Mouse (Mus musculus) gastrocnemius, postnatal 14 days (tissue): ENCODE results near the gene Cep95. TPM values are rescaled to one million over a fixed set of nuclear protein-coding genes. Genes with fewer than 3 reads are reported as not detected.

Experiments
- DNase-seq: peaks from one replicate; pipeline ENCODE4 v3.0.0; 2021; ENCODE audit warnings: mixed read lengths
- intact Hi-C: fragments of 180-260 bp; cut with DNase I; formaldehyde crosslinking; loops from one replicate; pipeline ENCODE4 v1.15.1; 2025; ENCODE audit warnings: low total_unique reads
- microRNA-seq, 2 experiments: library from miRNA; unstranded; fragments of <30 nt; microRNA quantifications; one replicate each; pipeline ENCODE4 v1.2.0; 2021
- total RNA-seq, 2 experiments: library from RNA; stranded (reverse); gene quantifications; 2 replicates each; pipeline ENCODE4 v1.2.3; 2021

Gene Cep95
- total RNA-seq, 2 experiments from 2014 or later, result 4.9 to 5.0 TPM

GRCm38 (mm10) chr11:106851438-106851837 lies 62.4 kb downstream of the Cep95 start:
- intact Hi-C loops, result loop anchor here (5.0 to 10.0 kb wide), 2 partner anchors 63 to 126 kb away; no protein-coding TSS in a partner anchor
- no peak for DNase-seq

Small RNA genes lying within 50 kb of the gene (microRNA-seq; reads per million reads assigned to microRNA genes)
- 0 reads per million in 2 experiments for gene Gm25994
- 6.5 to 10.2 reads per million in 2 experiments for gene Mir3064

Other genes with a start within 250 kb of the Cep95 start
- 10 to 100 TPM; 25.2 to 26.5 TPM for gene Tex2, start 175.8 kb upstream of the Cep95 start, total RNA-seq
- 10 to 100 TPM; 92.5 to 98.5 TPM for gene Pecam1, start 38.6 kb upstream of the Cep95 start, total RNA-seq
- gene Milr1, start 38.0 kb upstream of the Cep95 start, total RNA-seq, result under 1 TPM; 0.55 to 0.84 TPM
- gene Polg2, start 9.7 kb upstream of the Cep95 start, total RNA-seq, result 1 to 10 TPM; 3.1 to 3.5 TPM
- gene Ddx5, start 67 bp upstream of the Cep95 start, total RNA-seq, result 100 to 1,000 TPM; 203 to 252 TPM
- gene Smurf2, start 131.5 kb downstream of the Cep95 start, total RNA-seq, result 10 to 100 TPM; 20.8 to 21.7 TPM
- 10 to 100 TPM; 12.3 to 21.9 TPM for gene Kpna2, start 210.3 kb downstream of the Cep95 start, total RNA-seq
- gene 1810010H24Rik, start 236.4 kb downstream of the Cep95 start, total RNA-seq, result 1 to 10 TPM; 1.4 to 2.1 TPM